Mouse (Mus musculus) stomach, postnatal 0 days (tissue): ENCODE measurements around the gene Wipf2. TPM values are rescaled to one million over a fixed set of nuclear protein-coding genes. Genes with fewer than 3 reads are reported as not detected.
A peak's percentile ranks its signal among the peaks of the same experiment; 100 is the strongest.

Experiments used
- ATAC-seq: fragments of 200-750 bp; cut with Nextera tagmentation; 2 replicates; pipeline ENCODE4 v1.8.0; 2017; ENCODE audit not compliant: low FRiP score, low TSS enrichment
- DNase-seq: peaks from one replicate; pipeline ENCODE4 v3.0.0-alpha.2; 2016; ENCODE audit warnings: low spot score
- H3K27ac ChIP-seq: fragments of 300-500 bp; sonication (generic); replicated peaks from 2 replicates; pipeline ENCODE4 v1.5.1; 2014; ENCODE audit warnings: mild to moderate bottlenecking, control low read depth
- H3K27me3 ChIP-seq: fragments of 300-500 bp; sonication (generic); 2 replicates; pipeline ENCODE4 v1.6.1; 2014; ENCODE audit warnings: low read length; ENCODE audit not compliant: control insufficient read depth, insufficient read depth
- H3K36me3 ChIP-seq: fragments of 300-500 bp; sonication (generic); 2 replicates; pipeline ENCODE4 v1.6.1; 2014; ENCODE audit warnings: low read length, mixed read lengths; ENCODE audit not compliant: control insufficient read depth, insufficient read depth
- H3K4me1 ChIP-seq: fragments of 300-500 bp; sonication (generic); replicated peaks from 2 replicates; pipeline ENCODE4 v1.6.1; 2014; ENCODE audit warnings: antibody characterized with exemption; ENCODE audit not compliant: control insufficient read depth, insufficient read depth
- H3K4me2 ChIP-seq: fragments of 300-500 bp; sonication (generic); replicated peaks from 2 replicates; pipeline ENCODE4 v1.6.1; 2014; ENCODE audit warnings: low read depth, mild to moderate bottlenecking, control low read depth, moderate library complexity
- H3K4me3 ChIP-seq: fragments of 300-500 bp; sonication (generic); 2 replicates; pipeline ENCODE4 v1.5.1; 2014; ENCODE audit warnings: low read depth, low read length, control low read depth
- H3K9ac ChIP-seq: fragments of 300-500 bp; sonication (generic); 2 replicates; pipeline ENCODE4 v1.6.1; 2014; ENCODE audit warnings: mild to moderate bottlenecking, low read length, control low read depth, mixed read lengths
- H3K9me3 ChIP-seq: fragments of 300-500 bp; sonication (generic); 2 replicates; pipeline ENCODE4 v1.6.1; 2016; ENCODE audit warnings: low read length; ENCODE audit not compliant: control insufficient read depth
- CTCF ChIP-seq: IDR thresholded peaks from 2 replicates; pipeline ENCODE4 v1.5.1; 2016; ENCODE audit warnings: antibody characterized with exemption, low read depth, mild to moderate bottlenecking, moderate library complexity
- EP300 ChIP-seq: optimal IDR thresholded peaks from 2 replicates; pipeline ENCODE3; 2016; ENCODE audit warnings: antibody characterized with exemption
- WGBS: fragments of 180-500 bp; shearing (Covaris S2); extraction: QIAGEN DNeasy Blood & Tissue Kit; methylation state at CpG from one replicate; pipeline ENCODE4 v1.1.7; 2014; 5-methylcytosine and 5-hydroxymethylcytosine counted together
- polyA plus RNA-seq: library from polyadenylated mRNA; unstranded; fragments of >200 nt; fragmentation: Nextera tagmentation; extraction: Ambion mirVana; gene quantifications from 2 replicates; pipeline ENCODE4 v1.2.1, GENCODE M21; 2015

The Wipf2 gene
- polyA plus RNA-seq, 1 experiment from 2014 or later: 4.9 TPM

- Histone ChIP-seq H3K27ac (peak overlapping the region; percentile 30; the same call in 1 of the 2 replicates), H3K9ac (no peak overlapping the region), H3K36me3 (peaks cover 4% of the 10 kb centered on the region; the same call in 1 of the 2 replicates), H3K4me3 (no peak overlapping the region), H3K9me3 (no peaks in the 10 kb centered on the region), H3K4me1 (no peaks in the 10 kb centered on the region), H3K27me3 (no peaks in the 10 kb centered on the region), H3K4me2 (no peak overlapping the region)
- DNase-seq (peak; percentile 90), ATAC-seq (peak; percentile 91)
- WGBS: 61% methylated on average over 9 of the region's 9 CpGs
- TF ChIP-seq CTCF (no peak), EP300 (no peak)
Measured at GRCm38 (mm10) chr11:98873900-98874299, 10.5 kb downstream of the Wipf2 start.

DNA sequence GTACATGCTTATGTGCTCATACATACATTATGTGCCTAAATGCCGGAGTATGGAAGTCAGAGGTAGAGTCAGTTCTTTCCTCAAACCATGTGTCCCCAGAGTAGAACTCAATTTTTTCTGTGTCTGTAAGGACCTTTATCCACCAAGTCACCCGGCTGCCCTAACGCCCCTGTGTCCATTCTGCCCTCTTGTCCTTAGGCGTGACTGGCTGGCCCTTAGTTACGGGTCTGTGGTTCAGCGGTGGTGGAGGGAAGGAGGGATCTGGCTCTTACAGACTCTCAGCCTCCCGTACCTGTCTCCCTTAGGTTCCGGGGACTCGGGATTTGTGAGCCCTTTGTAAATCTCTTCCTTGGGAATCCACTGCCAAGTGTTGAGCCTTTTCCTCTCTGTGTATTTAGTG lies 13.6 kb downstream of the Wipf2 start:
- ATAC-seq: no peak
- Histone ChIP-seq H3K27me3 (no peaks in the 10 kb centered on the region), H3K36me3 (no peaks in the 10 kb centered on the region), H3K9me3 (no peaks in the 10 kb centered on the region), H3K4me2 (no peak overlapping the region), H3K9ac (no peak overlapping the region), H3K27ac (no peak overlapping the region), H3K4me1 (no peaks in the 10 kb centered on the region), H3K4me3 (no peak overlapping the region)
- TF ChIP-seq CTCF (no peak), EP300 (no peak)
- WGBS: 78% methylated on average over 9 of the region's 9 CpGs
- peak; percentile 21 for DNase-seq

GRCm38 (mm10) chr11:98887703-98888102 lies 24.3 kb downstream of the Wipf2 start:
- 92% methylated on average over 3 of the region's 3 CpGs for WGBS
- no peak overlapping the region for H3K27ac ChIP-seq
- no peak overlapping the region for H3K4me3 ChIP-seq
- no peak overlapping the region for H3K4me2 ChIP-seq
- no peak overlapping the region for H3K9ac ChIP-seq
- no peaks in the 10 kb centered on the region for H3K27me3 ChIP-seq
- peaks cover 14% of the 10 kb centered on the region; the same call in 1 of the 2 replicates for H3K36me3 ChIP-seq
- H3K4me1 ChIP-seq: no peaks in the 10 kb centered on the region
- ATAC-seq (peak; percentile 65; the same call in 1 of the 2 replicates), DNase-seq (peak; percentile 13)
- TF ChIP-seq EP300 (no peak), CTCF (no peak)
- H3K9me3 ChIP-seq: no peaks in the 10 kb centered on the region

DNA sequence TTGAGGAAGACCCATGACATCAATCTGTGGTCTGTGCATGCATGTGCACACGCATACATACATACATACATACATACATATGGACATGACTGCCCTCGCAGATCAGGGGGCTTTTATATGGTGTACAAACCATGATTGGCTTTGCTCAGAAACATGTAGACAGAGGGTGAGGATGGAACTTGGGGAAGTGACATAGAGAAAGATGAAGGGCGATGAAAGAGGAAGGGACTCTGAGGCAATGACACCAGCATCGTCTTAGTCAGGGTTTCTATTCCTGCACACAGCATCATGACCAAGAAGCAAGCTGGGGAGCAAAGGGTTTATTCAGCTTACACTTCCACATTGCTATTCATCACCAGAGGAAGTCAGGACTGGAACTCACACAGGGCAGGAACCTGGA lies 25.6 kb downstream of the Wipf2 start:
- Histone ChIP-seq H3K4me3 (no peak overlapping the region), H3K27ac (no peak overlapping the region), H3K4me2 (no peak overlapping the region), H3K27me3 (no peaks in the 10 kb centered on the region), H3K4me1 (no peaks in the 10 kb centered on the region), H3K36me3 (peaks cover 19% of the 10 kb centered on the region; the same call in 1 of the 2 replicates), H3K9me3 (no peaks in the 10 kb centered on the region), H3K9ac (no peak overlapping the region)
- no peak for DNase-seq
- 96% methylated on average over 4 of the region's 4 CpGs for WGBS
- TF ChIP-seq EP300 (no peak), CTCF (no peak)
- ATAC-seq: no peak

- Histone ChIP-seq H3K9me3 (no peaks in the 10 kb centered on the region), H3K36me3 (peaks cover 19% of the 10 kb centered on the region; the same call in 1 of the 2 replicates), H3K4me3 (no peak overlapping the region), H3K4me1 (no peaks in the 10 kb centered on the region), H3K4me2 (no peak overlapping the region), H3K27me3 (no peaks in the 10 kb centered on the region), H3K27ac (0 out of 2 replicates have a peak overlapping the region, but pooled peaks have one; percentile 8), H3K9ac (no peak overlapping the region)
- ATAC-seq: no peak
- no peak for DNase-seq
- TF ChIP-seq EP300 (no peak), CTCF (no peak)
- 82% methylated on average over 5 of the region's 5 CpGs for WGBS
Measured at GRCm38 (mm10) chr11:98889977-98890376, 26.5 kb downstream of the Wipf2 start.

DNA sequence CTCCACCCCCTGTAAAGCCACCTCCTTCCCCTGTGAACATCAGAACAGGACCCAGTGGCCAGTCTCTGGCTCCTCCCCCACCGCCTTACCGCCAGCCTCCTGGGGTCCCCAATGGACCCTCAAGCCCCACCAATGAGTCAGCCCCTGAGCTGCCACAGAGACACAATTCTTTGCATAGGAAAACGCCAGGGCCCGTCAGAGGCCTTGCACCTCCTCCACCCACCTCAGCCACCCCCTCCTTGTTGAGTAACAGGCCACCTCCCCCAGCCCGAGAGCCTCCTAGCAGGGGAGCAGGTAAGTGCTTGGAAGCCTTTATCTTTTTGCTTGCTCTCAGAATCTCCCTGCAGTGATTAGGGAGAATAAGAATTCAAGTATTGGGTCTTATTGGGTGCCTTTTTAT lies 29.0 kb downstream of the Wipf2 start:
- WGBS: 50% methylated on average over 5 of the region's 5 CpGs
- no peaks in the 10 kb centered on the region for H3K27me3 ChIP-seq
- peak overlapping the region; percentile 5; the same call in 1 of the 2 replicates for H3K27ac ChIP-seq
- 0 out of 2 replicates have a peak, but pooled peaks have one; percentile 13 for ATAC-seq
- no peak overlapping the region for H3K4me3 ChIP-seq
- H3K9ac ChIP-seq: no peak overlapping the region
- H3K4me2 ChIP-seq: no peak overlapping the region
- H3K4me1 ChIP-seq: no peaks in the 10 kb centered on the region
- peaks cover 19% of the 10 kb centered on the region for H3K36me3 ChIP-seq
- H3K9me3 ChIP-seq: no peaks in the 10 kb centered on the region
- peak; percentile 41 for DNase-seq
- no peak for TF ChIP-seq CTCF
- no peak for TF ChIP-seq EP300
